Mouse (Mus musculus) liver, embryonic 14.5 days (tissue): ENCODE data around the gene Fam166a.

Experiments used
- CTCF ChIP-seq: IDR thresholded peaks from 2 replicates; pipeline ENCODE4 v1.5.1; 2016; ENCODE audit warnings: antibody characterized with exemption, low read depth, control low read depth
- EP300 ChIP-seq: IDR thresholded peaks from 2 replicates; pipeline ENCODE4 v1.6.1; 2016; ENCODE audit warnings: antibody characterized with exemption, low read depth

- TF ChIP-seq CTCF (no peak), EP300 (no peak)
Observed at GRCm38 (mm10) chr2:25176573-25176972, 42.0 kb upstream of the Fam166a start.
